Mouse (Mus musculus): ENCODE results near the gene Pde1c.

GRCm38 (mm10) chr6:56289307-56289706 lies 279.6 kb downstream of the Pde1c start:
- TF ChIP-seq CTCF (IDR thresholded peaks at IDR 0.05), result no peak
- TF ChIP-seq EP300 (IDR thresholded peaks at IDR 0.05), result no peak

Measured in lung, postnatal 0 days (tissue).